Mouse (Mus musculus): ENCODE results near the gene Gm815. TPM values are rescaled to one million over a fixed set of nuclear protein-coding genes. Genes with fewer than 3 reads are reported as not detected.

Gene Gm815
- not detected in 2 replicates for polyA plus RNA-seq (2014; fragmentation: Nextera tagmentation; extraction: Ambion mirVana)

DNA sequence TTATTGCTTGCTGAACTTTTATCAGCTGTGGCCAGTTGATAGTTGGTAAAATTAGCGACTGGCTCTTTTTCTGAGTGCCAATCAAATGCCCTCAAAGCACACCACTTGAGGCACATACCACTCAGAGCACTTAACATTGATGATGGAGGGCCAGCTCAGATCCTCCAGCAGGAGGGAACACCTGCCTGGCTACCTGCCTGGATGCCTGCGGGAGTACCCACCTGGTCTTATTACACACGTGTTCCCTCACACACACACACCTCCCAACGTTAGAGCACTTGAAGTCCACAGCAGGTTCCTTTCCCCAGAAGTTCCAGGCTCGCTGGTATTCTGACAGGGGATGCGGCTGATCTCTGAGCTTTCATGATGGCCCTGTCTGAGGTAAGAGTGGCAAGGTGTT is at the start of gene Gm815:
TSS of gene Gm815 (plus strand) at position 266 of the 400 bp plus-strand sequence.
- H3K27me3 ChIP-seq (ENCODE audit: control insufficient read depth, insufficient read depth, low read length): no peaks in the 10 kb centered on the region
- no peak for ATAC-seq (replicated peaks; ENCODE audit: insufficient number of reproducible peaks, low FRiP score, low TSS enrichment)
- no peak within 1 kb of the TSS for H3K9ac ChIP-seq (ENCODE audit: low read depth, low read length)
- no peak within 1 kb of the TSS for H3K4me3 ChIP-seq (ENCODE audit: low read depth, low read length)
- H3K9me3 ChIP-seq (replicated peaks; ENCODE audit: control insufficient read depth, low read length): no peaks in the 10 kb centered on the region
- H3K4me1 ChIP-seq (ENCODE audit: control insufficient read depth, insufficient read depth, low read length): no peaks in the 10 kb centered on the region
- H3K36me3 ChIP-seq (ENCODE audit: control insufficient read depth, insufficient read depth, low read length): no peaks in the 10 kb centered on the region
- no peak within 1 kb of the TSS for H3K27ac ChIP-seq (ENCODE audit: low read depth, low read length)
- no peak within 1 kb of the TSS for H3K4me2 ChIP-seq
- WGBS (ENCODE audit: insufficient replicate concordance): 73% methylated on average over 6 of the region's 6 CpGs

DNA sequence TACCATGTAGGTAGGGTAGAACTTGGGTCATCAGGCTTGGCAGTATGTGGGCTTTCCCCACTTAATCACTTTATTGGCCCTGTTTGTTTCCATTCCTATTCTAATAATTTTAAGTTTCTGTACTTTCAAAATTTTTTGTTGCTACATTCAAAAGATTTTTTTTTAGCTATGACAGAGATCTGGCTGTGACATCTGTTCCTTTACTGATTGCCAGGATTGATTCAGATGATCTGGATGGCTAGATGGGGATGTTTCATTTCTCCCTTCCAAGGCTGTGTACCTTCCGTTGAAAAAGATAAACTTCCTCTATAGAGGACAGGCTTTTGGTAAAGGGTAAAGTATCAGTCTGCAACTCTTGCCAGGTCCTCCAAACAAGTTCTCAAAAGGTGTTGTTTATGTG is 48.1 kb upstream of the Gm815 start:
- Histone ChIP-seq H3K9ac (ENCODE audit: low read depth, low read length) (no peak overlapping the region), H3K27me3 (ENCODE audit: control insufficient read depth, insufficient read depth, low read length) (no peaks in the 10 kb centered on the region), H3K9me3 (replicated peaks; ENCODE audit: control insufficient read depth, low read length) (no peaks in the 10 kb centered on the region), H3K4me2 (no peak overlapping the region), H3K4me1 (ENCODE audit: control insufficient read depth, insufficient read depth, low read length) (no peaks in the 10 kb centered on the region), H3K27ac (ENCODE audit: low read depth, low read length) (no peak overlapping the region), H3K4me3 (ENCODE audit: low read depth, low read length) (no peak overlapping the region), H3K36me3 (ENCODE audit: control insufficient read depth, insufficient read depth, low read length) (no peaks in the 10 kb centered on the region)
- ATAC-seq (replicated peaks; ENCODE audit: insufficient number of reproducible peaks, low FRiP score, low TSS enrichment): no peak
- 60% methylated on average over 1 of the region's 1 CpGs for WGBS (ENCODE audit: insufficient replicate concordance)

DNA sequence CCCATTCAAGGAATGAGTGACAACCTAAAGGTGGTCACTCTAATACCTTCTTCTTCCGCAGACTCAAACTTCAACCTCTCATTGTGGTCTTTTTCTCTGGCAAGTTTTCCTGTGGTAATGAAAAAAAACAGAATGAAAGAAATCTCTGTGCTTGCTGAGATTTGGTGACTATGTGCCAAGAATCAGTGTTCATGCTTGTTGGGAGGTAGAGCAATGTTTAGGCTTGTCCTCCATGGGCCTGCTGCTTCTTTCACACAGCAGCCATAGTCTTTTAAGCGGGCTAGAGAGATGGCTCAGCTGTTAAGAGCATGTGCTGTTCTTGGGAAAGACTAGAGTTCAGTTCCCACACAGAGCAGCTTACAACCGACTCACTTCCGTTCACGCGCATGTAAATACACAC is 41.8 kb upstream of the Gm815 start:
- ATAC-seq (replicated peaks; ENCODE audit: insufficient number of reproducible peaks, low FRiP score, low TSS enrichment): no peak
- no peaks in the 10 kb centered on the region for H3K4me1 ChIP-seq (ENCODE audit: control insufficient read depth, insufficient read depth, low read length)
- no peak overlapping the region for H3K4me3 ChIP-seq (ENCODE audit: low read depth, low read length)
- no peak overlapping the region for H3K9ac ChIP-seq (ENCODE audit: low read depth, low read length)
- no peaks in the 10 kb centered on the region for H3K36me3 ChIP-seq (ENCODE audit: control insufficient read depth, insufficient read depth, low read length)
- H3K27ac ChIP-seq (ENCODE audit: low read depth, low read length): no peak overlapping the region
- H3K4me2 ChIP-seq: no peak overlapping the region
- WGBS (ENCODE audit: insufficient replicate concordance): 88% methylated on average over 6 of the region's 6 CpGs
- no peaks in the 10 kb centered on the region for H3K9me3 ChIP-seq (replicated peaks; ENCODE audit: control insufficient read depth, low read length)
- no peaks in the 10 kb centered on the region for H3K27me3 ChIP-seq (ENCODE audit: control insufficient read depth, insufficient read depth, low read length)

DNA sequence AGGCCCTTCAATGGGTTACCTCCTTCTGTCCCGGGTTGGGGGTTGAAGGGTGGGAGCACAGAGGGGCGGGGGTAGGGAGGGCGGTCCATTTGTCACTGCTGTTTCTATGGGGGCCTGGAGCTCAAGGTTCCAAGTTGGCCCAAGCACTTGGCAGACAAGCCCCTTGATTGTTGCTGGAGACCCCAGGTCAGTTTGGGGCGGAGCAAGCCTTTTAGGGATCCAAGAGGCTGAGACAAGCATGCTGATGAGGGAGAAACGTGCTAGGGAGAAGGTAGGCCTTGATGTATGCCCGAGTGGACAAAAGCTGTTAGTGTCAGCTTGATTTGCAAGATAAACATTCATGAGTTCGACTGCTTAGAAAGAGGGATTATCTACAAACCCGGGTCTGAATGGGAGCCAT is 40.9 kb upstream of the Gm815 start:
- 0 out of 2 replicates have a peak, but pooled peaks cover 2% of the 10 kb centered on the region for H3K9me3 ChIP-seq (replicated peaks; ENCODE audit: control insufficient read depth, low read length)
- H3K27ac ChIP-seq (ENCODE audit: low read depth, low read length): no peak overlapping the region
- WGBS (ENCODE audit: insufficient replicate concordance): 20% methylated on average over 8 of the region's 8 CpGs
- H3K4me3 ChIP-seq (ENCODE audit: low read depth, low read length): peak overlapping the region; percentile 57
- H3K9ac ChIP-seq (ENCODE audit: low read depth, low read length): no peak overlapping the region
- H3K4me2 ChIP-seq: peak overlapping the region; percentile 49
- no peak for ATAC-seq (replicated peaks; ENCODE audit: insufficient number of reproducible peaks, low FRiP score, low TSS enrichment)
- H3K27me3 ChIP-seq (ENCODE audit: control insufficient read depth, insufficient read depth, low read length): no peaks in the 10 kb centered on the region
- H3K4me1 ChIP-seq (ENCODE audit: control insufficient read depth, insufficient read depth, low read length): no peaks in the 10 kb centered on the region
- H3K36me3 ChIP-seq (ENCODE audit: control insufficient read depth, insufficient read depth, low read length): no peaks in the 10 kb centered on the region

DNA sequence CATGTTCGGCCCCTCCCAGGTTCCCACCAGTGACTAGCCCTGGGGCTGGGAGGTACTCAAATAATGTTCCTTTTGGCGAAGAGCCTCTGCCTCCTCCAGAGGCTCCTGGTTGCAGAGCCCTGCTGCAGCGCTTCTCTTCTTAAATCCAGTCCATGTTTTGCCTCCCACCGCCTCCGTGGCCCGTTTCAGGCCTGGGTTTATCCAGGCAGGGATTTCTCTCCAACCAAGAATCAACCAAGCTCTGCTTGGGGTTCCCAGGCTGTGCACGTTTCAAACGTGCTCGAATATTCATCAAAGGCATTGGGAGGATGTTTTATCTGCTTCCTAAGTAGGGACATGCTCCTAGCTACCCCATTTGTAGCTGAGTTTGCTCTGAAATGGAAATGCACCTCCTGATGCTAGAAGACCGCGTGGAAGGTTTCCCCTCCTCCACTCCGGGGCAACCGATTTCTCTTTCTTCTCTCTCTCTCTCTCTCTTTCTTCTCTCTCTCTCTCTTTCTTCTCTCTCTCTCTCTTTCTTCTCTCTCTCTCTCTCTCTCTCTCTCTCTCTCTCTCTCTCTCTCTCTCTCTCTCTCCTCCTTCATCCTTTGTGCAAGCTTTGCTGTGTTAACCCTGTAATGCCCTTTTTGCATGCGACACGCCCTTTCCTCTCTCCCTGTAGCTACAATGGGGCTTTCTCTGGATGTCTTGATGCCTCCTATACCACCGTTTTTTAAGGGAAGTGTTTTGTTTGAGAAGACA is 40.2 kb upstream of the Gm815 start:
- WGBS (ENCODE audit: insufficient replicate concordance): 1% methylated on average over 16 of the region's 16 CpGs
- H3K9me3 ChIP-seq (replicated peaks; ENCODE audit: control insufficient read depth, low read length): 0 out of 2 replicates have a peak, but pooled peaks cover 2% of the 10 kb centered on the region
- peak; percentile 80 for ATAC-seq (replicated peaks; ENCODE audit: insufficient number of reproducible peaks, low FRiP score, low TSS enrichment)
- H3K27me3 ChIP-seq (ENCODE audit: control insufficient read depth, insufficient read depth, low read length): no peaks in the 10 kb centered on the region
- H3K4me1 ChIP-seq (ENCODE audit: control insufficient read depth, insufficient read depth, low read length): no peaks in the 10 kb centered on the region
- no peaks in the 10 kb centered on the region for H3K36me3 ChIP-seq (ENCODE audit: control insufficient read depth, insufficient read depth, low read length)
- peak overlapping the region; percentile 73 for H3K9ac ChIP-seq (ENCODE audit: low read depth, low read length)
- H3K4me3 ChIP-seq (ENCODE audit: low read depth, low read length): peak overlapping the region; percentile 57
- H3K4me2 ChIP-seq: peak overlapping the region; percentile 49
- H3K27ac ChIP-seq (ENCODE audit: low read depth, low read length): peak overlapping the region; percentile 77

DNA sequence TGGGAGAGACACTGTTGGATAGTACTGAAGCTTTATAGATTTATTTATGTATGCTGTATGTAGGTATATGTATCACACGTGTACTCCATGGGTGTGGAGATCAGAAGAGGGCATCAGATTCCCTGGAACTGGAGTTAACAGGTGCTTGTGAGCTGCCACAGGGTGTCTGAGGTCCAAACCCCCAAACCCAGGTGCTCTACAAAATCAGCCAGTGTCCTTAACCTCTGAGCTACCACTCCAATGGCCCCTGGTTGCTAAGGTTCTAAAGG is 39.7 kb upstream of the Gm815 start:
- Histone ChIP-seq H3K36me3 (ENCODE audit: control insufficient read depth, insufficient read depth, low read length) (no peaks in the 10 kb centered on the region), H3K4me2 (peak overlapping the region; percentile 49), H3K4me1 (ENCODE audit: control insufficient read depth, insufficient read depth, low read length) (no peaks in the 10 kb centered on the region), H3K27me3 (ENCODE audit: control insufficient read depth, insufficient read depth, low read length) (no peaks in the 10 kb centered on the region), H3K9ac (ENCODE audit: low read depth, low read length) (peak overlapping the region; percentile 73), H3K4me3 (ENCODE audit: low read depth, low read length) (peak overlapping the region; percentile 57), H3K27ac (ENCODE audit: low read depth, low read length) (peak overlapping the region; percentile 77; the same call in 1 of the 2 replicates), H3K9me3 (replicated peaks; ENCODE audit: control insufficient read depth, low read length) (0 out of 2 replicates have a peak, but pooled peaks cover 2% of the 10 kb centered on the region)
- WGBS (ENCODE audit: insufficient replicate concordance): 3% methylated on average over 1 of the region's 1 CpGs
- no peak for ATAC-seq (replicated peaks; ENCODE audit: insufficient number of reproducible peaks, low FRiP score, low TSS enrichment)

DNA sequence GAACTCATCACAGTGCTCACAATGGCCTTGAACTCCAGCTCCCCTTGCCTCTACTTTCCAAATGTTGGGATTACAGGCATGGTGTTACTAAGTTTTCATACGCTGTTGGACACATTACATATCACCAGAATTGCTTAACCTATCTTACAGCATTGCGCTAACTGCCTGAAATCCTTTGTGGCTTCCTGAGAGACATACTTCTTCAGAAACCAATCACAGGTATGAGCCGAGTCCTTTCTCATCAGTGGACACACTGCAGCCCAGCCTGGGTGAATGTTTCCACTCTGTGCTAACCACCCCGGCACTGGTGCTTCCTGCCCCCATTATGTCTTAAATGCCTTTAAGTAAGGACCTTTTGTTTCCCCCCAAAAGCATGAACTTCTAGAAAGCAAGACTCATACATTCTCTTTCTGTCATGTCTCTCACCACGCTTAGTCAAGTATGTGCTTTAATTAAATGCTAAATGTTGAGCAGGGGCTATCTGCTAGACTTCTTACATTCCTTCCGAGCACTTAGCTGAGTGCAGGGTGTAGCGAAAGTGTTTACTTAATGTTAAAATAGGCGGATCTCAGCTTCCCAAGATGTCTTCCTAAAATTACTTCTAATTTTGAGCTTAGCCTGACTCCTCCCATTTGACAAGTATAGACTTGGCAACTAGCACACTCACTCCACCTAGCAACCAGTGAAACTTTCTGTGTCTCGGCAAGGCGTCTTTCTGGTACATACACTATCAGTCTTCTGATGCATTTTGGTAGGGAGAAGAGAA is 34.5 kb upstream of the Gm815 start:
- Histone ChIP-seq H3K4me3 (ENCODE audit: low read depth, low read length) (no peak overlapping the region), H3K27me3 (ENCODE audit: control insufficient read depth, insufficient read depth, low read length) (no peaks in the 10 kb centered on the region), H3K9me3 (replicated peaks; ENCODE audit: control insufficient read depth, low read length) (0 out of 2 replicates have a peak, but pooled peaks cover 2% of the 10 kb centered on the region), H3K36me3 (ENCODE audit: control insufficient read depth, insufficient read depth, low read length) (no peaks in the 10 kb centered on the region), H3K9ac (ENCODE audit: low read depth, low read length) (no peak overlapping the region), H3K4me1 (ENCODE audit: control insufficient read depth, insufficient read depth, low read length) (no peaks in the 10 kb centered on the region), H3K4me2 (no peak overlapping the region), H3K27ac (ENCODE audit: low read depth, low read length) (no peak overlapping the region)
- no peak for ATAC-seq (replicated peaks; ENCODE audit: insufficient number of reproducible peaks, low FRiP score, low TSS enrichment)
- 67% methylated on average over 10 of the region's 10 CpGs for WGBS (ENCODE audit: insufficient replicate concordance)

DNA sequence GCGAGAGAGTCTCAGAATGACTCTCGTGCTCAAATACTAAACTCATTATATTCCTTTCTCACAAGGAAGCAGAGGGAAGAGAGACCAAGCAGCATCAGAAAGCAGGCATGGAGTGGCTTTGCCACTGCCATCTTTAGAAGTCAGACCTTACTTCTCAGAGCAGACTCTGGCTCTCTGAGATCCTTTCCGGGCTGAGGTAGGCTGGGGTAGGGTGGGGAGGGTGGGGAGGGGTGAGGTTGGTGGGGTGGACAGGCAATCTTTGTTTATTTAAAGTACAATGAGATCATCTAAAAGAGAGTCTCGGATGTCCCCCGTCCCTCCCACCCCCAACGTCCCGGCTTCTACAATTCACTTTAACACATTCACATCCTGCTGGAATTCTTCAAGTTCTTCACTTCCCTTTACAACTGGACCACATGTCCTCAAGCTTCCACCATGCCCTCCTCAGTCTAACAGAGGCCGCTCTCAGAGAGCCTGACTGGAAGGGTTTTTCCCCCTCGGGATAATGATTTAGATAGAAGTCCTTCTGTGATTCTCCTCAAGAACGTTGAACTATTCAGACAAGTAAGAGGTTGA is 33.3 kb upstream of the Gm815 start:
- Histone ChIP-seq H3K9ac (ENCODE audit: low read depth, low read length) (no peak overlapping the region), H3K9me3 (replicated peaks; ENCODE audit: control insufficient read depth, low read length) (0 out of 2 replicates have a peak, but pooled peaks cover 2% of the 10 kb centered on the region), H3K27me3 (ENCODE audit: control insufficient read depth, insufficient read depth, low read length) (no peaks in the 10 kb centered on the region), H3K36me3 (ENCODE audit: control insufficient read depth, insufficient read depth, low read length) (no peaks in the 10 kb centered on the region), H3K27ac (ENCODE audit: low read depth, low read length) (no peak overlapping the region), H3K4me3 (ENCODE audit: low read depth, low read length) (no peak overlapping the region), H3K4me2 (no peak overlapping the region), H3K4me1 (ENCODE audit: control insufficient read depth, insufficient read depth, low read length) (no peaks in the 10 kb centered on the region)
- WGBS (ENCODE audit: insufficient replicate concordance): 60% methylated on average over 10 of the region's 10 CpGs
- ATAC-seq (replicated peaks; ENCODE audit: insufficient number of reproducible peaks, low FRiP score, low TSS enrichment): no peak

Data from heart, embryonic 11.5 days (tissue).